Mouse (Mus musculus) liver, embryonic 11.5 days (tissue): ENCODE results near the gene Abcb11. TPM values are rescaled to one million over a fixed set of nuclear protein-coding genes. Genes with fewer than 3 reads are reported as not detected.
"Not testable (repeated sequence)": the region's sequence is repeated elsewhere in the genome, so short reads cannot be mapped to it uniquely, and the experiment has no call there.

Source experiments
- ATAC-seq: fragments of 200-750 bp; cut with Nextera tagmentation; replicated peaks from 2 replicates; pipeline ENCODE4 v1.8.0; 2017; ENCODE audit warnings: moderate number of reproducible peaks, mild to moderate bottlenecking, moderate TSS enrichment, moderate library complexity; ENCODE audit not compliant: low FRiP score
- DNase-seq: peaks from one replicate; pipeline ENCODE4 v3.0.0-alpha.2; 2017; ENCODE audit warnings: low spot score
- H3K27ac ChIP-seq: fragments of 300-500 bp; sonication (generic); 2 replicates; pipeline ENCODE4 v1.5.1; 2014; ENCODE audit warnings: mild to moderate bottlenecking, low read depth, low read length, control low read depth
- H3K27me3 ChIP-seq: fragments of 300-500 bp; sonication (generic); replicated peaks from 2 replicates; pipeline ENCODE4 v1.6.1; 2014; ENCODE audit warnings: low read length, mixed read lengths; ENCODE audit not compliant: control insufficient read depth, insufficient read depth
- H3K36me3 ChIP-seq: fragments of 300-500 bp; sonication (generic); 2 replicates; pipeline ENCODE4 v1.6.1; 2014; ENCODE audit warnings: mild to moderate bottlenecking, low read length, moderate library complexity, mixed read lengths; ENCODE audit not compliant: control insufficient read depth, insufficient read depth
- H3K4me1 ChIP-seq: fragments of 300-500 bp; sonication (generic); replicated peaks from 2 replicates; pipeline ENCODE4 v1.6.1; 2014; ENCODE audit warnings: low read length, mixed read lengths; ENCODE audit not compliant: control insufficient read depth, insufficient read depth
- H3K4me2 ChIP-seq: fragments of 300-500 bp; sonication (generic); 2 replicates; pipeline ENCODE4 v1.6.1; 2014; ENCODE audit warnings: mild to moderate bottlenecking, control low read depth, moderate library complexity
- H3K4me3 ChIP-seq: fragments of 300-500 bp; sonication (generic); 2 replicates; pipeline ENCODE4 v1.5.1; 2014; ENCODE audit warnings: low read depth, low read length, control low read depth
- H3K9ac ChIP-seq: fragments of 300-500 bp; sonication (generic); 2 replicates; pipeline ENCODE4 v1.6.1; 2014; ENCODE audit warnings: low read depth, low read length, control low read depth
- H3K9me3 ChIP-seq: fragments of 300-500 bp; sonication (generic); 2 replicates; pipeline ENCODE4 v1.6.1; 2016; ENCODE audit warnings: low read length, inconsistent platforms, mixed read lengths; ENCODE audit not compliant: control insufficient read depth
- WGBS: fragments of 180-500 bp; shearing (Covaris S2); extraction: QIAGEN DNeasy Blood & Tissue Kit; methylation state at CpG from one replicate; pipeline ENCODE4 v1.1.7; 2014; 5-methylcytosine and 5-hydroxymethylcytosine counted together
- polyA plus RNA-seq: library from polyadenylated mRNA; unstranded; fragments of >200 nt; fragmentation: Nextera tagmentation; extraction: Ambion mirVana; gene quantifications from 2 replicates; pipeline ENCODE4 v1.2.1, GENCODE M21; 2014

Abcb11 gene
- polyA plus RNA-seq, 1 experiment from 2014 or later = 1.2 TPM

DNA sequence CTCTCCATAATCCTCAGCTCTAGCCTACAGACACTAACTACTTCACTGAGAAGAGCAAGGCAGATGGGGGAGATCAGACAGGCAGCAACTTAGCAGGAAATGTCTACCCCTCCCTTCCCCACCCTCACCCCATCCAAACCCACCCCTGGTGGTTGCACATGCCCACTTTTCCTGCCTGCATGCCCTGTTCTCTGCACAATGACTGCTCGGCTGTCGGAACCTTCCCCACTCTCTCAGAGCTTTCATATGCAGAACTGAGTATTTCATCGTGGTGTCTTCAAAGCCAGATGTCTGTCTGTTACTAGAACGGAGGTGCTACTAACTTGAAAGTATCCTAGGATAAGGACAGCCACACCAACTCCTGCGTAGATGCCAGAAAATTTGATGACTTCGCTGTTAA lies 34.3 kb downstream of the Abcb11 start:
- Histone ChIP-seq H3K27me3 (no peaks in the 10 kb centered on the region), H3K9me3 (no peaks in the 10 kb centered on the region), H3K36me3 (no peaks in the 10 kb centered on the region), H3K27ac (no peak overlapping the region), H3K9ac (no peak overlapping the region), H3K4me3 (no peak overlapping the region), H3K4me1 (no peaks in the 10 kb centered on the region), H3K4me2 (no peak overlapping the region)
- DNase-seq (no peak), ATAC-seq (no peak)
- whole genome bisulfite sequencing = 70% methylated on average over 6 of the region's 6 CpGs

DNA sequence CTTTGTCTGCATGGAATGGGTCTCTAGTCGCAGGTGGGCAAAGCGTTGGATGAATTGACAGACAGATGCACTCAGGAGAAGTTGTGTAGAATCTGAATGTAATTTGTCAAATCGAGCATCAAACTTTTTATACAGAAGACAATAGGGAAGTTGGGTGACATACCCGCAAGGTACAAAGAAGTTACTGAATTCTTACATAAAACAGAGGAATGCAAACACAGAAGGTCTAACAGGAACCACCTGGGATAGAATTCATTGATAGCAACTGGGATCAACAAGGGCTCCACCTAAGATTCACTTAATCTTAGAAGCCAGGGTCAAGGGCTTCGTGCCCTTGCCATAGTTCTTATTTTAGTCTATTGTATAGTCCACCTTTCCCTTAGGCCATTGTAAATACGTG lies 41.8 kb downstream of the Abcb11 start:
- H3K27me3 ChIP-seq, H3K4me1 ChIP-seq, H3K4me3 ChIP-seq, H3K27ac ChIP-seq, DNase-seq, H3K36me3 ChIP-seq, ATAC-seq, H3K9ac ChIP-seq, H3K4me2 ChIP-seq, H3K9me3 ChIP-seq: not testable (repeated sequence)
- 85% methylated on average over 5 of the region's 6 CpGs for WGBS

DNA sequence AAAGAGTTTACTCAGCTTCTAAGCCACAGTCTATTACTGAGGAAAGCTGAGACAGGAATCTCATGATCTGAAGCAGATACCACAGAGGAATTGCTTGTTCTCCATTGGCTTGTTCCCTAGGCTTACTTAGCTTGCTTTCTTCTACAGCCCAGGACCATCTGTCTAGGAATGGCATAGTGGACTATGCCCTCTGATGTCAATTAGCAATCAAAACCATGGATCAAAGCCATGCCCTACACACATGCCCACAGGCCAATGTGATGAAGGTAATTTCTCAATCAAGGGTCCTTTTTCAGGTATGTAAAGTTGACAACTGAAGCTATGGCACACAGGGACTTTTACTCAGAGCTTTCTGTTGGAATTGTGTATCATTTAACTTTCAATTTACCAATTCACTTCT lies 47.9 kb downstream of the Abcb11 start:
- Histone ChIP-seq H3K27ac (no peak overlapping the region), H3K9ac (no peak overlapping the region), H3K36me3 (no peaks in the 10 kb centered on the region), H3K27me3 (no peaks in the 10 kb centered on the region), H3K4me3 (no peak overlapping the region), H3K4me1 (no peaks in the 10 kb centered on the region), H3K4me2 (no peak overlapping the region), H3K9me3 (no peaks in the 10 kb centered on the region)
- no peak for DNase-seq
- no peak for ATAC-seq

DNA sequence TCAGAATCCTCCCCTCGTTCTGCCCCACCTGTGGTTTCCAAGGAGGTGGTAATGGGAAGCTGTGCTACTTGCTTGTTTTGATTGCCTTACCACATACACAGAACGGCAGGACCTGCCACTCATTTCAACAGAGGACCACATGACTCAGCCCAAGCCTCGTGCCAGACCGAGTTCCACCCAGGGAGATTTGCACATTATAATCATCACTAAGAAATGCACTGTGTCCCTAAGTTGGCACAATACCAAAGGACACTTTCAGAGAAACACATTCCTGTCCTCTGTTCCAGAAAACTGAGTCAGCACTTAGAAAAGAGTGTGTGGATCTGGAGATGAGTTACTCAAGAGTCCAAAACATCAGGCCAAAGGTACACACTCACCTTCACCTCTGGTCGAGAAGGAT lies 53.4 kb downstream of the Abcb11 start:
- H3K4me2 ChIP-seq = no peak overlapping the region
- H3K36me3 ChIP-seq = no peaks in the 10 kb centered on the region
- H3K9me3 ChIP-seq = no peaks in the 10 kb centered on the region
- H3K4me1 ChIP-seq = no peaks in the 10 kb centered on the region
- H3K9ac ChIP-seq = no peak overlapping the region
- ATAC-seq (no peak), DNase-seq (no peak)
- WGBS = 60% methylated on average over 5 of the region's 5 CpGs
- H3K27me3 ChIP-seq = no peaks in the 10 kb centered on the region
- no peak overlapping the region for H3K4me3 ChIP-seq
- H3K27ac ChIP-seq = no peak overlapping the region

DNA sequence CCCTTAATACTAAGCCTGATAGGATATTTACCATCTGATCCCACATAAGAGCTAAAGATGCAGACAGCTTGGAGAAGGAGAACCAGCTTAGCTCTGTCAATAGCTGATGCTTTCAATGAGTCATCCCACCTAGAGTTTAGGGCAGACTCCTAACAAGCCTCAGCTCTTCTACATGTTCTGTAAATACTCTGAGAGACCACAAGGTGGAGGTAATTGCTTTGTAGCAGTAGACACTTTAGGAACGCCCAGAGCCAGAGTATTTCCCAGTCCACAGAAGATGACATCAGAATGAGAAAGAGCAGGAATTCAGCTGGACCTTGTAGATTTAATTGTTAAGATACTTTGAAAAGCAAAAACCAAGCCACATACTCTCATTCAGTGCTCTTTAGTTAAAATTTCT lies 66.5 kb downstream of the Abcb11 start:
- no peak for DNase-seq
- Histone ChIP-seq H3K27me3 (no peaks in the 10 kb centered on the region), H3K9me3 (no peaks in the 10 kb centered on the region), H3K9ac (no peak overlapping the region), H3K4me2 (no peak overlapping the region), H3K4me3 (no peak overlapping the region), H3K27ac (no peak overlapping the region), H3K36me3 (no peaks in the 10 kb centered on the region), H3K4me1 (no peaks in the 10 kb centered on the region)
- WGBS = 6% methylated on average over 1 of the region's 1 CpGs
- 0 out of 2 replicates have a peak, but pooled peaks have one; percentile 45 for ATAC-seq

DNA sequence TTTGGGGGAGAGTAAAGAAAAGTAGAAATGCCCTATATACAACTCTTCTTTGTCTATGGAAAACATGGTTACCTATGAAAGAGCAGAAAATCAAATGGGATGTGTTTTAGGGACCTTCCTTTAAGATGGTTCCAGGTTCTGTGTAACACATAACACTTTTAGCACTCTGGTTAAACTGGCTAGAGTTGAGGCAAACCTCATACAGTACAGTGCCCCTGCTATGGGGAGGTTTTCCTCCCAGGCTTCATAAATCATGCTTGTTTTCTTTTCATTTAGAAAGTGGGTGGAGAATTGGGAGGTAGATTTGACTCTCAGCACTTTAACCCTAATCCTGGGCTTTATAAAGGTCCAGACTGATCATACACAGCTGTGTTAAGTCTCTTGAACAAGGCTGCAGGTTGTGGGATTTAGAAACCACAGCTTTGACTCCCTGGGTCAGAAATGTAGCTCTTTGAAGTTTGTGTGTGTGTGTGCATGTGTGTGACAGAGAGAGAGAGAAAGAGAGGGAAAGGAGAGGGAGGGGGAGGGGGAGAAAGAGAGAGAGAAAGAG lies 78.3 kb downstream of the Abcb11 start:
- DNase-seq = no peak
- Histone ChIP-seq H3K4me1 (no peaks in the 10 kb centered on the region), H3K9me3 (no peaks in the 10 kb centered on the region), H3K36me3 (no peaks in the 10 kb centered on the region), H3K4me3 (no peak overlapping the region), H3K9ac (no peak overlapping the region), H3K4me2 (no peak overlapping the region), H3K27me3 (no peaks in the 10 kb centered on the region), H3K27ac (no peak overlapping the region)
- ATAC-seq = no peak

DNA sequence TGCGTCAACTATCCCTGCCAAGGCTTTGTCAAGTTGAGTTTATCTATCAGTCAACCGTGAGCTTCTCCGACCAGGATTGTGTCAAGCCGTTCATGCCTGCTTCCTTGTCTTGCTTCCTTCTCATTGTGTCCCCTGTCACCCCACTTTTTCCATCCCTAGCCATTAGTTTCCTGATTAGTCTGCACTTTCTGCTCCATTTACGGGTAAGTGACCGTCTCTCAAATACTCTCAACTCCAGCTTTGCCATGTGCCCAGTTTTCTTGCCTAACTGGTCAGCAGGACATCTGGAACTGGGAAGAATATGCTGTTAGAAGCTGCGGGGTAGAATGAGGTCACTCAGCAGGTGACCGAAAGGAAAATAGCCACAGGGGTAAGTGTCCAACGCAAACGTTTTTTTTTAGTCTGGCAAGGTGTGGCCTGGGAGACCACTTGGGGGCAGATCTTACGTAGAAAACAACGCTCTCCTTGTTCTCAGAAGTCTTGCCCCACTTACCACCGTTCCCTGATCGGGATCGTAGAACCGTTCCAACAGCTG lies 94.1 kb downstream of the Abcb11 start:
- no peaks in the 10 kb centered on the region for H3K9me3 ChIP-seq
- no peaks in the 10 kb centered on the region for H3K4me1 ChIP-seq
- 67% methylated on average over 16 of the region's 16 CpGs for WGBS
- no peaks in the 10 kb centered on the region for H3K36me3 ChIP-seq
- no peak for ATAC-seq
- no peak overlapping the region for H3K4me3 ChIP-seq
- H3K27me3 ChIP-seq = no peaks in the 10 kb centered on the region
- DNase-seq = no peak
- no peak overlapping the region for H3K9ac ChIP-seq
- no peak overlapping the region for H3K27ac ChIP-seq
- no peak overlapping the region for H3K4me2 ChIP-seq

DNA sequence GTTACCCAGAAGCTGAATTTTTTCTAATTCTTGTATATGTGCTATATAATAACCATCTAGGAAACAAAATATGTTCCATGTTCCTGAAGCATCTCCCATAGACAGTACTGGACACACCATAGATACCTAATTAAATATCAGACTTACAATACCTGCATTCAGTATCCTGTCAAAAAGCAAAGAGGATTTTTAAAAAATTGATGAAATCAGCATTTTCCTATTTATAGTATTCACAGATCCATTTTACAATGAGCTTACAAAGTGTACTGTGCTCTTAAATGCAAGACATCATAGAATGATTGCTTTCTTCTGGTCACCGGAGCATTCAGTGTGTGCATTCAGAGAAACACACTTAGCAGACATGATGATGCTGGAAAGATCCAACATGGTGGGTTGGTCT lies 95.3 kb downstream of the Abcb11 start:
- ATAC-seq = no peak
- no peaks in the 10 kb centered on the region for H3K9me3 ChIP-seq
- H3K4me2 ChIP-seq = no peak overlapping the region
- no peaks in the 10 kb centered on the region for H3K27me3 ChIP-seq
- H3K27ac ChIP-seq = no peak overlapping the region
- no peak for DNase-seq
- H3K4me3 ChIP-seq = no peak overlapping the region
- 85% methylated on average over 1 of the region's 1 CpGs for WGBS
- H3K9ac ChIP-seq = no peak overlapping the region
- H3K4me1 ChIP-seq = no peaks in the 10 kb centered on the region
- H3K36me3 ChIP-seq = no peaks in the 10 kb centered on the region

DNA sequence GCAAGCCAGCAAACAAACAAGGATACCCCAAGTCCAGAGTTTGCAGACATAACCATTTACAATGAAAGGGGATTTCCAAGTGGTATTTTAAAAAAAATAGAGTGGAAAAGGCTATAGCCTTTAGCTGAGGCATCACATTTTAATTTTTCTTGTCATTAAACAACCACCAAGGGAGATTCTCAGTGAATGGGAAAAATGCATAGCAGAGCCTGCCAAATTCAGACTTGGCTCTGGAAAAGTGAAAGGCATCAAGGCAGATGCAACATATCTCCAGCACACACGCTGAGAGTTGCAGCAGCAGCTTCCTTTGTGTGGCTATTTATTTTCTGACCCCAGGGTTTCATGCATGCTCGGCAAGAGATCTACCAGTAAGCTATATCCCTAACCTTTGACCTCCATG lies 97.5 kb downstream of the Abcb11 start:
- H3K27me3 ChIP-seq = no peaks in the 10 kb centered on the region
- H3K9ac ChIP-seq = no peak overlapping the region
- no peak overlapping the region for H3K4me2 ChIP-seq
- no peak overlapping the region for H3K4me3 ChIP-seq
- H3K36me3 ChIP-seq = no peaks in the 10 kb centered on the region
- H3K9me3 ChIP-seq = no peaks in the 10 kb centered on the region
- ATAC-seq = no peak
- DNase-seq = no peak
- no peak overlapping the region for H3K27ac ChIP-seq
- no peaks in the 10 kb centered on the region for H3K4me1 ChIP-seq
- WGBS = 50% methylated on average over 2 of the region's 2 CpGs
